Mouse (Mus musculus) liver, postnatal 0 days (tissue): ENCODE results near the gene Rhbdl3.

Source experiments
- CTCF ChIP-seq: sonication (generic); IDR thresholded peaks from 2 replicates; pipeline ENCODE4 v1.5.1; 2016; ENCODE audit warnings: antibody characterized with exemption, low read depth
- EP300 ChIP-seq: IDR thresholded peaks from 2 replicates; pipeline ENCODE4 v1.6.1; 2016; ENCODE audit warnings: antibody characterized with exemption, low read depth, mild to moderate bottlenecking

DNA sequence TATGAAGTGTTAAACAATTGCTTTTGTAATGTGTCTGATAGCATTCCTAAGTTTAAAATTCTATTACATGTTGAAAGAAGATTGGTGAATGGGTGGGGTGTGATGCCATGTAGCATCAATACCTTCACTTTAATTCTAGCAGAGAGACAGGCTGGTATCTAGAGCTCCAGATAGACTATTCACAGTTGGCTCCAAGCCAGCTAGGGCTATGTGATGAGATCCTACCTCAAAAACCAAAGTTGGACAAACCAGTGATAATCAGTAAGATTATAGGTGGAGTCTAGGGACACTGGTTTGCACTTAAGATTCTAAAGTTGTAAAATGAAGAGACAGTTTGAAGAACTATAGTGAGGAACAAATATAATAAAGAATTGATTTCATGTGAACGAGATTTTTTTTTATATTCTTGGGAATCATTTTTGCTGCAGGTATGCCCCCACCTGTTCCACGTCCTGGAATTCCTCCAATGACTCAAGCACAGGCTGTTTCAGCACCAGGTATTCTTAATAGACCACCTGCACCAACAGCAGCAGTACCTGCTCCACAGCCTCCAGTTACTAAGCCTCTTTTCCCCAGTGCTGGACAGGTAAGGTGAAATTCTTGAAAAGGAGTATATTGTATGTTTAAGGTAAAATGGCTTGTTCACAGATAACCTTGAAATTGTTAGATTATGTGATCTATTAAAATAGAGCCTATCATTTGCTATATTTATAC, 90.9 kb downstream of the Rhbdl3 start:
- TF ChIP-seq CTCF (no peak), EP300 (no peak)
